Mouse (Mus musculus): ENCODE results near the gene Wnt10b. TPM values are rescaled to one million over a fixed set of nuclear protein-coding genes. Genes with fewer than 3 reads are reported as not detected.

Wnt10b gene
- polyA plus RNA-seq, 1 experiment from 2014 or later: 0.33 TPM

DNA sequence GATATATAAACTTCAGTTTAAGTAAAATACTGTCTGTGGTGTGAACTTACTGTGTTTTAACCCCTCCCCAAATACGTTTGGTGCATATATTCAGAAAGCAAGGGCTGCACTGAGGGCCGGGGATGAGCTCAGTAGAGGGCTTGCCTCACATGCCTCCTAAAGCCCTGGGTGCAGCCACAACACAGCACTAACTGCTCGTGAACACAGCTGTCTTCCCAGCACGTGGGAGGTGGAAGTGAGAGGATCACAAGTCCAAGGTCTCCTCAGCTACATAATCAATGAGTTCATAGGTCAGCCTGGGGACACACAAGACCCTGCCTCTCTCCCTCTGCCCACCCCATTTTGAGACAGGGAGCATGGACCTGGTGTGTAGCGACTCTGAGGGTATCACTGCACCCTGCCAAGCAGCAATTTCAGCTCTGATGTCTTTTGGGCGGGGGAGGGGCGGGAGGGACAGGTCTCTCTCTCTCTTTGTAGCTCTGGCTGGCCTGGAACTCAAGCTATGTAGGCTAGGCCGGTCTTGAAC is 45.9 kb downstream of the Wnt10b start:
- no peaks in the 10 kb centered on the region for H3K9me3 ChIP-seq
- H3K27ac ChIP-seq: no peak overlapping the region
- peaks cover 20% of the 10 kb centered on the region for H3K4me1 ChIP-seq
- H3K4me3 ChIP-seq: no peak overlapping the region
- peaks cover 21% of the 10 kb centered on the region for H3K36me3 ChIP-seq (replicated peaks)
- DNase-seq (ENCODE audit: extremely low spot score, low spot score): no peak
- WGBS: 74% methylated on average over 8 of the region's 8 CpGs
- peaks cover 28% of the 10 kb centered on the region for H3K27me3 ChIP-seq (ENCODE audit: poor library complexity, severe bottlenecking)

- Histone ChIP-seq H3K27ac (no peak overlapping the region), H3K4me1 (peaks cover 29% of the 10 kb centered on the region), H3K36me3 (replicated peaks) (peaks cover 9% of the 10 kb centered on the region), H3K27me3 (ENCODE audit: poor library complexity, severe bottlenecking) (peaks cover 39% of the 10 kb centered on the region), H3K4me3 (no peak overlapping the region), H3K9me3 (no peaks in the 10 kb centered on the region)
- WGBS: 87% methylated on average over 6 of the region's 6 CpGs
- no peak for DNase-seq (ENCODE audit: extremely low spot score, low spot score)
Measured at GRCm38 (mm10) chr15:98730790-98731189, 47.2 kb downstream of the Wnt10b start.

DNA sequence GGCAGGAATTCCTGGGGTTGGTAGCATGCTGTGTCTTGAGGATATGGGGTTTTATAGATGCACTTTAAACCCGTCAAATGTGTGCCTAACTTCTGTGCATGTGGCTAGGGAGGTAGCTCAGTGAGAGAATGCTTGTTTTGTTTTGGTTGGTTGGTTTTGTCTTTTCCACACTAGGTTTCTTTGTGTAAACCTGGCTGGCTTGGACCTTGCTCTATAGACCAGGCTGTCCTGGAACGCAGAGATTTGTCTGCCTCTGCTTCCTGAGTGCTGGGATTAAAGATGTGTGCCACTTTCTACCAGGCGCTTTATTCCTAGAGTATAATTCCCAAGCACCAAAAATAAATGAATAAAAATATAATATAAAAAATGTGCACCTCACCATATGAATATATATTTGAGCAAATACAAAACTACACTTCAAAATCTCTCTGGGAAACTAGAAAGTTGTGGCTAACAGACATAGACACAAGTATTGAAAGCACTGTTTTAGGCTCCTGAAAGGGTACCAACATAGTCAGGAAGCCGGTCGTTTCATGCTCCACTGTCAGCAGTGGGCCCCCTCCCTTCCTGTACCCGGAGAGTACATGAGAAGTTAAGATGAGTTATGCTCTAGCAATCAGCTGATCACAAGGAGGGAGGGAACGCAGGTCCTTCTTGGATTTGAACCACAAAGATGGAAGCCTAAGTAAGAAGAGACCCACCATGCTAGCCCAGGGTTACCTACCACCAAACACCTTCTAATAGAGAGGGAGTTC is 48.0 kb downstream of the Wnt10b start:
- DNase-seq (ENCODE audit: extremely low spot score, low spot score): no peak
- no peak overlapping the region for H3K27ac ChIP-seq
- H3K36me3 ChIP-seq (replicated peaks): peaks cover under 1% of the 10 kb centered on the region
- peaks cover 47% of the 10 kb centered on the region for H3K27me3 ChIP-seq (ENCODE audit: poor library complexity, severe bottlenecking)
- no peak overlapping the region for H3K4me3 ChIP-seq
- peaks cover 29% of the 10 kb centered on the region for H3K4me1 ChIP-seq
- WGBS: 80% methylated on average over 7 of the region's 7 CpGs
- H3K9me3 ChIP-seq: no peaks in the 10 kb centered on the region

GRCm38 (mm10) chr15:98728366-98728765 is 49.6 kb downstream of the Wnt10b start:
- WGBS: 43% methylated on average over 9 of the region's 9 CpGs
- H3K4me3 ChIP-seq: peak overlapping the region; percentile 62
- H3K27me3 ChIP-seq (ENCODE audit: poor library complexity, severe bottlenecking): peaks cover 63% of the 10 kb centered on the region
- DNase-seq (ENCODE audit: extremely low spot score, low spot score): no peak
- H3K27ac ChIP-seq: no peak overlapping the region
- H3K36me3 ChIP-seq (replicated peaks): no peaks in the 10 kb centered on the region
- H3K9me3 ChIP-seq: no peaks in the 10 kb centered on the region
- peaks cover 43% of the 10 kb centered on the region for H3K4me1 ChIP-seq

DNA sequence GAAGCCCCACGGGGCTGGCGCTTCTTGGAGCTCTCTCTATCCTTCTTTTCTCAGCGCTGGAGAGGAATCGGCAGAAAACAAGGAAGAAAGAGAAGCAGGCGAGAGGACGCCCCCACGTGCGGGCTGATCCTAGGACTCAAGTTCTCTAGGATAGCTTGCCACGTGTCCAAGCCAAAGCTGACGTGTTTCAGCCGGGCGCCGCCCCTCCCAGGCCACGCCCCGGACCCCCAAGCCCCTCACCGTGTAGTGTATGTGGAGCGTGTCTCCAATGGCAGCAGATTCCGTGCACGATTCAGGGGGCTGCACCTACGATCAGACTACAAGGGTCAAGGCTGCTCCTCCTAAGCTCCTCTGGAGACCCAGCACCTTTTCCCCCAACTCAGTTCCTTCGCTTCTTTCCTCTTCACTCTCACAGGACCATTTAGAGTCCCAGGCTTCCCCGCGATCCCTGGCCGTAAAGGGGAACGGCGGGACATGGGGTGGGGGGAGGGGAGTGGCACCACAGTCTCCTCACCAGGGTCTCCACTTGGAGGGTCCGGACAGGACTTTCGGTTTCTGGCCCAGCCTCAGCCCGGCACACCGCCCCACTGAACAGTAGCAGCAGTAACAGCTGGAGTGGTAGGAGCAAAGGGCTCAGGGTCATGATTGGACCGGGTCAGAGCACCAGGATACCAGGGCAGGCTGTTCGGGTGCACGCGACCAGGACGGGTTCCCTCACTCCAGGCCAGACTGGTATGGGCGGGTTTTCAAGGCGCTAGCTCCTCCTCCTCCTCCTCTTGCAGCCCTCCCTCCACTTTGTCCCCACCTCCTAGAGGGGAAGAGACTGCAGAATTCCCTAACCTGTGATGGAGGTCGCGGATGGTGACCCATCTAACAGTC is 50.3 kb downstream of the Wnt10b start, which contains the start of gene Fkbp11:
Gene Fkbp11, minus strand, starts transcription at position 756 of the 879 bp plus-strand sequence.
- no peaks in the 10 kb centered on the region for H3K9me3 ChIP-seq
- H3K27ac ChIP-seq: peak within 1 kb of the TSS; percentile 76
- H3K36me3 ChIP-seq (replicated peaks): no peaks in the 10 kb centered on the region
- DNase-seq (ENCODE audit: extremely low spot score, low spot score): peak; percentile 76
- peaks cover 50% of the 10 kb centered on the region for H3K4me1 ChIP-seq
- H3K27me3 ChIP-seq (ENCODE audit: poor library complexity, severe bottlenecking): peaks cover 70% of the 10 kb centered on the region
- WGBS: under 1% methylated on average over 39 of the region's 39 CpGs
- peak within 1 kb of the TSS; percentile 62 for H3K4me3 ChIP-seq

DNA sequence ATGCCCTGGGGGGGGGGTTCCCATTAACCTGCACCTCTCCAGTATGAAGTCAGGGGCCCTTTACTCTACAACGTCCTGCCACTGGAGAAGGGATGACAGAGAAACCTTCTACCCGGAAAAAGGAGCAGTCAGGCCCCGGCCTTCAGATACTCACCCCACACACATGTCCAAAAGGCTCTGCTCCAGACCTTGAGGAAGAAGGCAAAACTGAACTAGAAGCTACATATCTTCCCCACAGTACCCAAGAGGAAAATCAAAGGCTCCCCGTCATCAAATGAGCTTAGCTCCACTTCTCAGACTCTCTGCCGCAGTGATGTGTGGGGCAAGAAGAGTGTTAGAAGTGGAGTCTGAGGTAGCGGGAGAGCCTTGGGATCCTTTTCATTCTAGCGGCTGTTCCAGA is 51.2 kb downstream of the Wnt10b start:
- H3K27ac ChIP-seq: peak overlapping the region; percentile 76; the same call in 1 of the 2 replicates
- H3K4me1 ChIP-seq: peaks cover 53% of the 10 kb centered on the region
- no peaks in the 10 kb centered on the region for H3K36me3 ChIP-seq (replicated peaks)
- no peaks in the 10 kb centered on the region for H3K9me3 ChIP-seq
- peak overlapping the region; percentile 62 for H3K4me3 ChIP-seq
- DNase-seq (ENCODE audit: extremely low spot score, low spot score): no peak
- peaks cover 75% of the 10 kb centered on the region for H3K27me3 ChIP-seq (ENCODE audit: poor library complexity, severe bottlenecking)
- 45% methylated on average over 7 of the region's 7 CpGs for WGBS

DNA sequence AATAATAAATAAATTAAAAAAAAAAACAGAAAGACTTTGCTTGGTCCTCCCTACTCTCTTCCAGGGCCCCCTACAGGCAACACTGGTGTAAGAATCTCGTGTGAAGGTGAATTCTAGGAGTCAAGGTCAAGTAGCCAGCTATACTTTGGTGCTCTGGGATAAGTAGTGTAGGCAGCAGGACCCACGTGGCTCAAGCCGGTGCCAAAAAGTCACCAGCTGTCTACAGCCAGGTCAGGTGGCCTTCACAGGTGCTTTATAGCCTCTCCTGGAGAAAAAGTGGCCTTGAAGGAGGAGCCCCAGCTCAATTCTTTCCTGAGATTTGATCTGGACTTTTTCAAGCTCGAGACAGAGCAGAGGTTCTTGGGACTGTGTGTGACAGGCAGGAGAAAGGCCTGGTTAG is 51.9 kb downstream of the Wnt10b start:
- DNase-seq (ENCODE audit: extremely low spot score, low spot score): no peak
- no peak overlapping the region for H3K27ac ChIP-seq
- no peaks in the 10 kb centered on the region for H3K36me3 ChIP-seq (replicated peaks)
- 85% methylated on average over 4 of the region's 4 CpGs for WGBS
- no peak overlapping the region for H3K4me3 ChIP-seq
- no peaks in the 10 kb centered on the region for H3K9me3 ChIP-seq
- peaks cover 55% of the 10 kb centered on the region for H3K4me1 ChIP-seq
- H3K27me3 ChIP-seq (ENCODE audit: poor library complexity, severe bottlenecking): peaks cover 82% of the 10 kb centered on the region

GRCm38 (mm10) chr15:98724441-98724840 is 53.5 kb downstream of the Wnt10b start:
- Histone ChIP-seq H3K4me1 (peaks cover 55% of the 10 kb centered on the region), H3K9me3 (no peaks in the 10 kb centered on the region), H3K27me3 (ENCODE audit: poor library complexity, severe bottlenecking) (peaks cover 86% of the 10 kb centered on the region), H3K27ac (no peak overlapping the region), H3K4me3 (no peak overlapping the region), H3K36me3 (replicated peaks) (no peaks in the 10 kb centered on the region)
- 42% methylated on average over 19 of the region's 19 CpGs for WGBS
- no peak for DNase-seq (ENCODE audit: extremely low spot score, low spot score)

GRCm38 (mm10) chr15:98722854-98723253 is 55.1 kb downstream of the Wnt10b start:
- Histone ChIP-seq H3K27ac (no peak overlapping the region), H3K4me1 (peaks cover 48% of the 10 kb centered on the region), H3K27me3 (ENCODE audit: poor library complexity, severe bottlenecking) (peaks cover 70% of the 10 kb centered on the region), H3K4me3 (no peak overlapping the region), H3K36me3 (replicated peaks) (no peaks in the 10 kb centered on the region), H3K9me3 (no peaks in the 10 kb centered on the region)
- WGBS: 77% methylated on average over 14 of the region's 14 CpGs
- DNase-seq (ENCODE audit: extremely low spot score, low spot score): no peak

DNA sequence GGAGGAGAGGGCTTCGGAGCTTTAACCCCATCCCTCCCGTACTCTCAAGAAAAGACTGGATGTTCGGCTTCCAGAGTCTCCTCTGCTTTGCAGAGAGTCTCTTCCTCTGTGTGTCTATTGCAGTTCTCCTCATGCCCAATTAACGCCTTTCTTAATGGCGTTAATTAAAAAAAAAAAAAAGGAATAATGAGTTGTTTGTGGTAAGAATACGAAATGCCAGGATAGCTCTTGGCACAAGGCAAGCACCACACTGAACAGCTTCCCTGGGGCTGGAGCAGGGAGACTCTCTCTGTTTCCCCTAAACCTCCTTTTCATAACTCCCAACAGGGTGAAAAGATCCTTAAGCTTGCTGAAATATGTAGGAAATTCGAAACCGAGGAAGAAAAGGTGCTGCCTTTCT is 55.8 kb downstream of the Wnt10b start:
- Histone ChIP-seq H3K36me3 (replicated peaks) (no peaks in the 10 kb centered on the region), H3K9me3 (no peaks in the 10 kb centered on the region), H3K27ac (no peak overlapping the region), H3K4me1 (peaks cover 42% of the 10 kb centered on the region), H3K4me3 (no peak overlapping the region), H3K27me3 (ENCODE audit: poor library complexity, severe bottlenecking) (peaks cover 63% of the 10 kb centered on the region)
- WGBS: 83% methylated on average over 8 of the region's 8 CpGs
- no peak for DNase-seq (ENCODE audit: extremely low spot score, low spot score)

All from forebrain, embryonic 10.5 days (tissue).